Mouse (Mus musculus) embryo, embryonic 9.5 days (tissue): Measurements from ENCODE around the gene Ociad2.
A peak's percentile ranks its signal among the peaks of the same experiment; 100 is the strongest.

ENCODE experiments used
- DNase-seq: peaks from one replicate; pipeline ENCODE4 v3.0.0-alpha.2; 2017; ENCODE audit errors: extremely low spot score

Gene Ociad2

DNA sequence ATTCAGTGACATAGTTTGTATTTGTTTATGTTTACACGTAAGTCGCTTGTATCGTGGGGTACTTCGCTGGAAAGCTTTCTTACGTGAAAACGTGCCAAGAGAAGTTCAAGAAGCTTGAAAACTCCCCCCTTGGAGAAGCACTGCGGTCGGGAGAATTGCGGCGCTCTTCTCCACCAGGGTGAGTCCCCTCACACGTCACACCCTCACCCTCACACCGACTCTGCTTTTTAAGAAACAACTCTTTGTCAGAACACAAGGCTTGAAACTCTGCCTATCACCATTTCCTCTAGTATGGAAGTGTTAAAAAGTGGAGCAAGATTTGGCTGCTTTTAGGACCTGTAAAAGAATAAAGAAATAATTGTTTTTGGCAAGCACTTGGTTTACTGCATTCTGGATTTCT lies 36.3 kb downstream of the Ociad2 start:
- DNase-seq = no peak

DNA sequence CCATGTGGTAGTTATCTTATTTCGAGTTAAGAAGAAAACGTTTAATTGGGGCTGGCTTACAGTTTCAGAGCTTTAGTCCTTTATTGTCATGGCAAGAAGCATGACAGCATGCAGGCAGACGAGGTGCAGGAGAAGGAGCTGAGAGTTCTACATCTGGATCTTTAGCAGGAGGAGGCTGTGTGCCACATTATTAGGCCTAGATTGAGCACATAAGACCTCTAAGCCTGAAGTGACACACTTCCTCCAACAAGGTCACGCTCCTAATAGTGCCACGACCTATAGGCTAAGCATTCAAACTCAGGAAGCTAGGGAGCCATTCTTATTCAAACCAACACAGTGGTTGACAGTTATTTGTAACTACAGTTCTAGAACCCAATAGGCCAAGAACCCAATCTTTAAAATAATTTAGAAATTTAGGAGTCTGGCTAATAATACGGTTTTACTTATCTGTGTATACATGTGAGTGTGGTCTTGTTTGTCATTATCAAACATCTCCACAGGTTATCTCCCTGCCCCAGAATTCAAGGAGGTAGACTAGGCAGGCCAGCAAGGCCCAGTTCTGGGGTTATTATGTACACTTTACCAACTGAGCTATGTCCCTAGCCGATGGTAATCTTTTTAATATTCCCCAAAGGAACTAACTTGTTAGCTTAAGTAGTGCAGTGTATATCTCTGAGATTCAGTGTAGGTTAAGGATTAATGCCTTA lies 39.1 kb downstream of the Ociad2 start:
- no peak for DNase-seq

DNA sequence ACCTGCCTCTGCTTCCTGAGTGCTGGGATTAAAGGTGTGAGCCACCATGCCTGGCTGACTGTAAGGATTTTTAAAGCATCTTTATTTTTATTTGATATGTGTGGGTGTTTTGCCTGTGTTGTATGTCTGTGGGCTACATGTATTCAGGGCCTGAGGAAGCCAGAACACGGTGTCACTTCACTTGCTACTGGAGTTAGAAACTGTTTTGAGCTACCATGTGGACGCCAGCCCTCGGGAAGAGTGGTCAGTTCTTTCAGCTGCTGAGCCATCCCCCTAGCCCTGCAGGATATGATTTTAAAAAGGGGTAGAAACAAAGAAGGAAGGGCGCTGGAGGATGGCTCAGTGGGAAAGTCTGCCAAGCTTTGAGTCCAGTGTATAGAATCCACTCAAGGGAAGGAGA lies 44.9 kb downstream of the Ociad2 start:
- no peak for DNase-seq

DNA sequence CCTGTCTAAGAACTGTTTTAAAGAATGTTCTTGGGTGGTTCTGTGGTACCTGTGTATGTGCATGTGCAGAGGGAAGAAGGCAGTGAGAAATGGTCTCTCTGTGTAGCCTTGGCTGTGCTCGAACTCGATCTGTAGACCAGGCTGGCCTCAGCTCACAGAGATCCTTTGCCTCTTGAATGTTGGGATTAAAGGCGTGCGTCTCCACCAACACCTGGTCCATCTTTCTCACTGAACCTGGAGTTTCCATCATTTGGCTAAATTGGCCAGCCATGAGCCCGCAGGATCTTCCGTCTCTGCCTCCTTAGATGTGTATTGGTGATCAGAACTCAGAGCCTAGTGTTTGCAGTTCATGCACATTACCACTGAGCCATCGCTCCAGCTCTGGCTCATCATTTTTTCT lies 45.8 kb downstream of the Ociad2 start:
- DNase-seq = no peak

DNA sequence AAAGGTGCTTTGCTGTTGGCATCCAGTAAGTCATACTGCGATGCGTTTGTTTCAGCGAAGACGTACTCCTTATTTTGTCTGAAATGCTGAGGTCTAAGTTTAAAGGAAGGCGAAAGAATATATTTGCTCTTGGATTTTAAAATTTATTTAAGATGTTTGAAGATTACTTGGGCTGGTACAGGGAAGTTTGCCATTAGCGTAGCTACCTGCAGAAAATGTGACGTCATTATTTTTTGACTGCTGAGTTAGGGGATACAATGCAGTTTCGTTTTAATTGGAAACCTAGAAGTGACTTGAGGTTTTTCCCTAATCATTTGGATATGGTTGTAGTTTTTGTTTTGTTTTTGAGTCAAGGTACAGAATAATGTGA lies 47.4 kb downstream of the Ociad2 start:
- DNase-seq = no peak

DNA sequence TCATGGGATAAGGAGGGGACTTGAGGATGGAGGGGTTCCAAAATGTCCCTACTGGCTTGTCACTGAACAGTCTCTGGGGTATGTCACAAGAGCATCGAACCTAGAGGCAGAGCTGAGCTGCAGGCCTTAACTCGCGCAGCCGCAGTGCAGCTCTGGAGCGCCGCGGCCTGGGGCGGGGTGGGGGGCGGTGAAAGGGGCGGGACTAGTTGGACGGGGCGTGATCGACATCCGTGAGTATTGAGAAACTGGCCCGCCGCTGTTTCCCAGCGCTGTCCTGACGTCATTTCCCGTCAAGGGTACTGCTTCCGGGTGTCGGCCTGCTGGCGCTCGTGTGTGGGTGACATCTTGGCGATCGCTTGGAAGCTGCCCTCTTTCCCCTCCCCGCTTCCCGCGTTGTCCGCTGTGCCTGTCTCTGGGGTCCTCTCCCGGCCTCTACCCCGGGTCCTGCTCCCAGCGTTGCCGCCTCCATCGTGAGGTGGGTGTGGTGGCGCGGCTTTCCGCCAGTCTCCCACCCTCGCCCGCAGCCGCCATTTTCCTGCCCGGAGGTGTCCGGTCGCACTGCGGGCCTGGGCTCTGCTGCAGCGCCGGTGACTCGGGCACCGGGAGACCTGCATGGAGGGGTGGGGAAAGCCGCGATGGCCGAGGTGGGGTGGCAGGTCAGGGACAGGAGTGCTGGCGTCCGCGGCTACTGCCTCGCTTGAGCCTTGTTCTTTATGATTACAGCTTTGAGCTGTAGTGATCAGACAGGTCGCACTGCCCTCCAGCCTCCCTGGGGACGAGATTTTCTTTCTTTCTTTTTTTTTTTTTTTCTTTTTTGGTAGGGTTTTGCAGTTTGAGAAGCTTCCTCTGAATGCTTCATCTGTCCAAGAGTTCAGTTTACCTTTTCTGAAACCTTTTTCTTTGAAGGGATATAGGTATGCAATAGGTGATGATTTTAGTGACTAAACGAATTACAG lies 48.0 kb downstream of the Ociad2 start, which contains the start of gene Ociad1:
TSS of gene Ociad1 (plus strand) at position 283 of the 956 bp plus-strand sequence.
- peak; percentile 98 for DNase-seq

DNA sequence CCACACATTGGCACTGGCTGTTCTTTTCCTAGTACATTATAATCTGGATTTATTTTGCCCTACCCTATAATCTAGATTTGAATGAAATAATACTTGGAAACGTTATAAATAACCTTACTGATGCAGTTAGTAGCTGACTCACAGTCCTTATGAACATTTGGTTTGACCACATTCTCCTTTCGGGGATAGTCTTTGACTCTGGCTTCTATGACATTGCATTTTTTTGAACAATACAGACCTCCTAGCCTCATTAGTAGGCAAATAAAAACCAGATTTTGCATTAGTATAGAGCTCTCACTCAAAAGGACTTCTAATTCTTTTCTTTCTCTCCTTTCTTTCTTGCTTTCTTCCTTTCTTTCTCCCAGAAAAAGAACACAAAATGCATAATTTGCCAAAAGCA lies 50.9 kb downstream of the Ociad2 start:
- DNase-seq = no peak

DNA sequence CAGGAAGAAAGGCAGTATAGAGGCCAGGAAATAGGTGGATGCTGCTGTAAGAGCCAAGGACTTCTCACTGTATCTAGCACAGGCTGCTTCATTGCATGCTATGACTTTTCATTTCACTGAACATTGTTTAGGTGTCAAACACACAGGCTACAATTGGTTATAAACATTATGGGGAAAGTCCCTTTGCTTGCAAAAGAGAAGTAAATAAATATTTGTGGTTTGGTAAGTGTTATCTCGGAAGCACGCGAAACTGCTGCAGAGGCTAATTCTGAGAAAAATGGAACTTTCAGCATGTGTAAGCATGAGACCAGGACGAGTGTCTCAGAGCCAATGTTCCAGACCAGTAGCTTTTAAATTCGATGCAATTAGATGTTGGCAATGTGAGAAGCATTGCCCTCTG lies 54.2 kb downstream of the Ociad2 start:
- no peak for DNase-seq

DNA sequence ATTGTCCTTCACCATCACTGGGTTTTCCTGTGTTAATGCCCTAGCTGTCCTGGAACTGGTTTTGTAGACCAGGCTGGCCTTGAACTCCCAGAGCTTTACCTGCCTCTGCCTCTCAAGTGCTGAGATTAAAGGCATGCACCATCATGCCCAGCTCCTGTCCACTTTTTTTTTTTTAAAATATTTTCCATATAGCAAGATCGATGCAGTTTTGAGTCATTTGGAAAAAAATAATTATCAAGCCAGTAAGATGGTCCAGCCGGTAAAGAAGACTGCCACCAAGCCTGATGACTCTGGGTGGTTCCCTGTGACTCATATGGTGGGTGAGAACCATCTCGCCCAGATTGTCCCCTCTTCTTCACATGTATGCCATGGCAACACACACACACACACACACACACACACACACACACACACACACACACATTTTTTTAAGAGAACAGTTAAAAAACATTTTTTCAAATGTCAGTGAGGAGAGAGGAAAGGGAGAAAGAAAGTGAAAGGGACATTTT lies 55.3 kb downstream of the Ociad2 start:
- no peak for DNase-seq

DNA sequence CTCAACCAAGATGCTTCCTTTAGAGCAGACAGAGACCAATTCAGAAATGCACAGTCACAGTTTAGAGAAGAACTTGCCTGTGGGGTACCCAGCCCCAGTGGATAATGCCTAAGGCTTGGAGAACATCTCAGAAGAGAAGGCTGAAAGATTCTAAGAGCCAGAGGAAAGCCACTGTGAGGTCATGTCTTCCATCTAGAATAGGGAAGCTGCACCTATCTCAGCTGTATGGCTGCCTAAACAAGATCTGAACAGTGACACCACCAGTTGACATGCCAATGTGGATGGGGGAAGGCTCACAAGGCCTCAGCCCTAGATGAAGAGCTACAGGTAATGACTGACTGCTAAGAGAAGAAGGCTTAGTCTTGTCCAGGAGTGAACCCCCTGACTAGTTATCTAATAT lies 56.8 kb downstream of the Ociad2 start:
- no peak for DNase-seq

DNA sequence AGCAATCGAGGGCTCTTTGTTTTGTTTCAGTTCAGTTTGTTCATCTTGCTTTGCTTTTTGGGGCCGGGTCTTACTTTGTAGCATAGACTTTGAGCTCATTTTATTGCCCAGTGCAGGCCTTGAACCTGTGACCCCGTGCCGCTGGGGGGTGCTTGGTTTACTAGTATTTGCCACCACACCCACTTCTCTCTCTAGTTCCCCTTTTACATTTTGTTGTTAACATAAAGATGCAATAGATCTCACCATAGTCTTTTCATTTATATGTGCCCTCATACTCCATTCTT lies 60.3 kb downstream of the Ociad2 start:
- no peak for DNase-seq

DNA sequence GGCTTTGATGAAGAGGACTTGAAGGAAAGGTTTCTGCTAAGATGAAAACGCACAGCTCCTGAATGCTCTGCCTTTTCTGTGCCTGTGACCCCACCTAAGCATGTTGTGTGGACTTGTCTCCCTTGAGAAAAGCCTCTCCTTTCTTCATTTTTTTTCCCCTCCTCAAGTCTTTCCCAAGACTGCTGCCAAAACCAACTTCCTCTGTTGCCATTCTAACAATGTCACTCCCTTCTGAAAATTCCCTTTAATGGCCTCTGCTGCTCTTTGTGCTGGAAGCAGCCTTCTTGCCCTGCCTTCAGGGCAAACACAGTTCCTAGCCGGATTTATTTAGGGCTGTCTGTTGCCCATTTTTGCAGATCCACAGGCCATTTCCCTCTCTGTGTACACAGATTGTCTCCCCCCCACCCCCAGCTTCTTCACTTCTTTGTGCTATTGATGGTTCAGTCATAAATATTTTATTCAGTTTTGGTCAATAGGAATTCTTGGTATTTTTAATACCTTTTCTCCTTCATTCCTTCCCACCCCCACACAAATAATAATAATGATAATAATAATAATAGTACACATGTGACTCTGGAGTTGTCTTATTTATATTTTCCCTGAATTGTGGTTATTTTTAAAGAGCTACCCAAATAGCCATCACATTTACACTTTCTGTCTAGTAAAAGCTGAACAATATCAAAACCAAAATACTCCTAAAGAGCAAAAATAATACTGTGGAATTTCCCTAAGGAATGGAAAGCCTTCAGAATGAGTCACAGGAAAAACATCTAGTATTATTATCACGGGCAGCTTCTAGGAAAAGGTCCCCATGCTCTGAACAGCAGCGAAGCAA lies 60.9 kb downstream of the Ociad2 start:
- DNase-seq = no peak

DNA sequence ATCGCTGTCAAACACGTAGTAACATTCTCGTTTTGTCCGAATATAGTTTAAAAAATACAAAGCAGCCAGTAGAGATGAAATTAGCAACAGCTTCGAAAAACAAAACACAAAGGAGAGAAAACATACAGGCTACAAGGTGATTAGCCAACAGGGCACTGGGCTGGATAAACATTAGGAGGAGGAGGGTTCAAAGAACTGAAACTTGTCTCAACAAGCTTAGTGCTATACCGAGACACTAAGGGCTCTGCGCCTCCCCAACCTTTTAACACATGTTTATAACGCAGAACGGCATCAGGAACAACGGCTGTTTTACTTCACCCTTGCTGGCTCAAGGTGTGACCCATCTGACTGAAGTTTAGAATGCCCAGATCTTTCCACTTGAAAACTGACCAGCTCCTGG lies 61.6 kb downstream of the Ociad2 start:
- DNase-seq = no peak

DNA sequence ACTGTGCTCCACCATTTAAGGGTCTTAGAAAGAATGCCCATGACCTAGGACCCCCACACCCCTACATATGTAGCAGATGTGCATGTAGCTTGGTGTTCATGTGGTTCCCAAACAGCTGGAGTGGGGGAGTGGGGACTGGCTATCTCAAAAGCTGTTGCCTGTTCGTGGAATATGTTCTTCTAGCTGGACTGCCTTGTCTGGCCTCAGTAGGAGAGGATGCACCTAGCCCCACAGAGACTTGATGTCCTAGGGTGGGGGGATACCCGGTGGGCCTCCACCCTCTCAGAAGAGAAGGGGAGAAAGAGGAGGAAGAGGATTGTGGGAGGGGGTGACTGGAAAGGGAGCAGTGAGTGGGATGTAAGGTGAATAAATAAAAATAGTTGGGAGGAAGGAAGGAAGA lies 65.9 kb downstream of the Ociad2 start:
- no peak for DNase-seq

DNA sequence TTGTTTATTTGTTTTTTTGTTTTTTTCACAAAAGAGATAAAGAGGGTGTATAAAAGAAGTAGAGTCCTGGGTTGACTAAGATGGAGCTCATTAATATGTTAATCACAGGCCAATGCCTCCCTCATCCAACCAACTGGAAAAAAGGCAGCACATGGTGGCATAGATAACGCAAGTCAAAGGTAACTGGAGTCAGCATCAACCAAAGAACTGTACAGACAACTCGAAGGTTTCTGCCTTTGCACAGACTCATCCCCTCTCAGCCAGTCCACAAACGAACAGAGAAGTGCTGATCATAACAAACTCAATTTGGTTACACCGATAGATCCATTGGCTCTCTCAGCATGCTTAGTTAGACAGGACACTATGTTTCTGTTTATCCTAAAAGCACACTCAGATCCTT lies 67.7 kb downstream of the Ociad2 start:
- no peak for DNase-seq
